Mouse (Mus musculus) right cerebral cortex, adult 18-20 months (tissue): ENCODE data around the gene Ubac2.

ENCODE experiments used
- DNase-seq: peaks from one replicate; pipeline ENCODE4 v3.0.0; 2022; ENCODE audit warnings: mixed read lengths

Gene Ubac2

GRCm38 (mm10) chr14:121983009-121983933 is 104.9 kb downstream of the Ubac2 start:
- no peak for DNase-seq

GRCm38 (mm10) chr14:121985477-121985876 is 107.1 kb downstream of the Ubac2 start:
- no peak for DNase-seq

- no peak for DNase-seq
These were observed 107.6 kb downstream of the Ubac2 start for GRCm38 (mm10) chr14:121986028-121986427.

GRCm38 (mm10) chr14:121987287-121987686 is 108.9 kb downstream of the Ubac2 start:
- DNase-seq, result peak; percentile 18

- DNase-seq, result no peak
These were observed 109.3 kb downstream of the Ubac2 start for GRCm38 (mm10) chr14:121987691-121988090.

GRCm38 (mm10) chr14:121989331-121989730 is 110.9 kb downstream of the Ubac2 start:
- DNase-seq, result no peak

GRCm38 (mm10) chr14:121989869-121990268 is 111.4 kb downstream of the Ubac2 start:
- no peak for DNase-seq

- DNase-seq, result no peak
These were observed 112.5 kb downstream of the Ubac2 start for GRCm38 (mm10) chr14:121990897-121991296.

- no peak for DNase-seq
These were observed 113.5 kb downstream of the Ubac2 start for GRCm38 (mm10) chr14:121991921-121992320.

GRCm38 (mm10) chr14:121992395-121993280 is 114.2 kb downstream of the Ubac2 start:
- no peak for DNase-seq

- DNase-seq, result no peak
These were observed 115.2 kb downstream of the Ubac2 start for GRCm38 (mm10) chr14:121993616-121994015.

GRCm38 (mm10) chr14:121994171-121994700 is 115.8 kb downstream of the Ubac2 start:
- DNase-seq, result no peak

- no peak for DNase-seq
These were observed 116.6 kb downstream of the Ubac2 start for GRCm38 (mm10) chr14:121994846-121995556.

- no peak for DNase-seq
These were observed 117.1 kb downstream of the Ubac2 start for GRCm38 (mm10) chr14:121995557-121995870.

- DNase-seq, result no peak
These were observed 118.4 kb downstream of the Ubac2 start for GRCm38 (mm10) chr14:121996786-121997185.

- no peak for DNase-seq
These were observed 121.0 kb downstream of the Ubac2 start for GRCm38 (mm10) chr14:121999455-121999854.

- no peak for DNase-seq
These were observed 122.1 kb downstream of the Ubac2 start for GRCm38 (mm10) chr14:122000346-122001105.

- DNase-seq, result no peak
These were observed 123.8 kb downstream of the Ubac2 start for GRCm38 (mm10) chr14:122002224-122002623.

- no peak for DNase-seq
These were observed 125.4 kb downstream of the Ubac2 start for GRCm38 (mm10) chr14:122003812-122004211.

GRCm38 (mm10) chr14:122008261-122008660 is 129.8 kb downstream of the Ubac2 start:
- DNase-seq, result no peak

- no peak for DNase-seq
These were observed 131.1 kb downstream of the Ubac2 start for GRCm38 (mm10) chr14:122009502-122009901.

GRCm38 (mm10) chr14:122010301-122010700 is 131.9 kb downstream of the Ubac2 start:
- no peak for DNase-seq
